Mouse (Mus musculus) liver, adult 2 months (tissue): Measurements from ENCODE around the gene Pif1.

ENCODE experiments used
- CTCF ChIP-seq: fragments of 200-500 bp; IDR thresholded peaks from 2 replicates; pipeline ENCODE4 v1.5.1; 2011; ENCODE audit warnings: low read depth, low read length, control low read depth
- POLR2A ChIP-seq: fragments of 200-500 bp; IDR thresholded peaks from 2 replicates; pipeline ENCODE4 v1.6.1; 2011; ENCODE audit warnings: low read length, control low read depth; ENCODE audit not compliant: insufficient read depth; ENCODE audit errors: extremely low read depth

DNA sequence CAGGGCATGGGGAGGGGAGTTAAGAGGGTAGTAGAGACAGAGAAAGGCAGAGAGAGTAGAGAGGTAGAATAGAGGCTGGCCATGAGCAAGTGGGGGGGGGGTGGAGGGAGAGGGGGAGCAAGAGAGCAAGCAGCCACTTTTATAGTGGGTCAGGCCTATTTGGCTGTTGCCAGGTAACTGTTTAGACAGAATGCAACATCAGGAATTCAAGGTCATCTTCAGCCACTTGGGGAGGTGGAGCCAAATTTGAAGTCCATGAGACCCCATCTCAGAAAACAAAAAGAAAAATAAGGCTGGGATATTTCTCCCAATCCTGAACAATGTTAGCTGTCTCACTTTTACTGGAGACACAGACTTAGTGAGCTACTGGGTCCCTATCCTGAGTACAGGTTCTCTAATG, 55.6 kb downstream of the Pif1 start:
- TF ChIP-seq POLR2A, result no peak
- TF ChIP-seq CTCF, result no peak
